Mouse (Mus musculus) small intestine, adult 2 months (tissue): Measurements from ENCODE around the gene Kras. TPM values are rescaled to one million over a fixed set of nuclear protein-coding genes. Genes with fewer than 3 reads are reported as not detected.

ENCODE experiments used
- H3K27ac ChIP-seq: fragments of 200-500 bp; 2 replicates; pipeline ENCODE4 v1.5.1; 2012; ENCODE audit warnings: low read depth, low read length, control low read depth, inconsistent platforms; ENCODE audit not compliant: insufficient read depth
- H3K27me3 ChIP-seq: fragments of 200-500 bp; 2 replicates; pipeline ENCODE4 v1.6.1; 2012; ENCODE audit warnings: mild to moderate bottlenecking, moderate library complexity, low read length, inconsistent platforms; ENCODE audit not compliant: control insufficient read depth, insufficient read depth
- H3K36me3 ChIP-seq: fragments of 200-500 bp; 2 replicates; pipeline ENCODE4 v1.6.1; 2012; ENCODE audit warnings: mild to moderate bottlenecking, low read length, control low read depth, inconsistent platforms; ENCODE audit not compliant: control insufficient read depth, insufficient read depth
- H3K4me1 ChIP-seq: fragments of 200-500 bp; 2 replicates; pipeline ENCODE4 v1.6.1; 2012; ENCODE audit warnings: low read length, inconsistent platforms, mixed read lengths; ENCODE audit not compliant: control insufficient read depth, insufficient read depth, insufficient read length
- H3K4me3 ChIP-seq: fragments of 200-500 bp; 2 replicates; pipeline ENCODE4 v1.5.1; 2012; ENCODE audit warnings: low read depth, mild to moderate bottlenecking, control low read depth, inconsistent platforms, low read length, moderate library complexity
- CTCF ChIP-seq: fragments of 200-500 bp; IDR thresholded peaks from 2 replicates; pipeline ENCODE4 v1.5.1; 2012; ENCODE audit warnings: low read depth, mild to moderate bottlenecking, control low read depth, inconsistent platforms, low read length, moderate library complexity, mixed read lengths; ENCODE audit not compliant: insufficient replicate concordance, insufficient read length; ENCODE audit errors: extremely low read depth
- POLR2A ChIP-seq: fragments of 200-500 bp; IDR thresholded peaks from 2 replicates; pipeline ENCODE4 v1.6.1; 2012; ENCODE audit warnings: low read depth, mild to moderate bottlenecking, control low read depth, inconsistent platforms, low read length, moderate library complexity
- WGBS: fragments of 180-500 bp; shearing (Covaris S2); methylation state at CpG from one replicate; pipeline ENCODE4 v1.1.7; 2018; 5-methylcytosine and 5-hydroxymethylcytosine counted together
- polyA plus RNA-seq: library from polyadenylated mRNA; depleted of rRNA; stranded (reverse); fragments of >200 nt; gene quantifications from 2 replicates; pipeline ENCODE4 v1.2.3, GENCODE M21; 2012; rRNA removed

Gene Kras
- polyA plus RNA-seq, 1 experiment, result 26.3 TPM

- 85% methylated on average over 14 of the region's 14 CpGs for WGBS
- no peak for TF ChIP-seq CTCF
- TF ChIP-seq POLR2A, result no peak
- Histone ChIP-seq H3K4me3 (no peak overlapping the region), H3K27me3 (no peaks in the 10 kb centered on the region), H3K4me1 (peaks cover 14% of the 10 kb centered on the region), H3K27ac (no peak overlapping the region), H3K36me3 (no peaks in the 10 kb centered on the region)
Observed at GRCm38 (mm10) chr6:145171892-145172606, 78.0 kb downstream of the Kras start.

Other genes starting within 250 kb of the Kras start
- 0.13 and 0.22 TPM in 2 replicates for gene Bcat1, start 174.1 kb downstream of the Kras start, polyA plus RNA-seq
- 11.2 and 17.7 TPM in 2 replicates for gene Lrmp, start 134.6 kb downstream of the Kras start, polyA plus RNA-seq
- gene Casc1, start 39.2 kb downstream of the Kras start, polyA plus RNA-seq, result 0.05 and 0.15 TPM in 2 replicates
- gene Etfrf1, start 39.1 kb downstream of the Kras start, polyA plus RNA-seq, result 0.58 and 0.79 TPM in 2 replicates